Mouse (Mus musculus) right cerebral cortex, postnatal 14 days (tissue): ENCODE results near the gene Zbtb22.
"Not testable (repeated sequence)": the region's sequence is repeated elsewhere in the genome, so short reads cannot be mapped to it uniquely, and the experiment has no call there.

Experiments
- DNase-seq: peaks from one replicate; pipeline ENCODE4 v3.0.0; 2022

Zbtb22 gene

GRCm38 (mm10) chr17:33904835-33905234 lies 10.9 kb upstream of the Zbtb22 start, which contains the start of gene Platr17:
Gene Platr17, plus strand, starts transcription at chr17:33905135.
- DNase-seq = not testable (repeated sequence)

DNA sequence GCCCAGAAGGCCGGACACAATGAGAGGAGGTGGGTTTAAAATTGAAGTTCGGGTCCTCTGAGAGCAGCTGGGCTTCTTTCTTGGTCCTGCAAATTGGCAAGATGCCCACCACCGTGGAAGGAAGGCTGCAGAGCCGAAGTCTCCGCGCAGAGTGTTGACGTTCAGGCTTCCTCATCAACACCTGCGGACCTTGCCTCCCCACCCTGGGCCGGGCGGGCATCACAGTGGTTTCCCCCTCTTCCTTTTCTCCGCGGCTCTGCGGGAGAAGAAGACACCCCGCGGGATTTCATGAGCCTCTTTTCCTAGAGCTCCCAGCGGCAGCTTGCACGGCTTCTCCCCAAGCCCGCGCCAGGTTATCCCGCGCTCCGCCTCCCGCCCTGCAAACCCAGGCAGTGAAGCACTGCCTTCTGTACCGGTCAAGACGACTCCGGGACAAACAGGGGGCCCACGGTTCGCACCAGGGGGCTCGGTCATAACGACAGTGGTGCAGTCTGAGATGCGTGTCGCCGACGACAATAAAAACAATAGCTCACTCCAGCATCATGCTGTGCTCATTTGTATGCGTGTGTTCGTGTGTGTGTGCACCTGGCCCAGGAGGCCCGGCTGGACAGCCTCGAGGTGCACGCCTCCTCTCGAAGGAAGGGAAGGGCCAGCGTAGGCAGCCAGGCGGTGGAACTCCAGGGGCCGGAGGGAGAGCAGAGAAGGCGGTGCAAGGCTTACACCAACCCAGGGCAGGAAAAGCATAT lies 7.2 kb upstream of the Zbtb22 start:
- DNase-seq = peak; percentile 73

DNA sequence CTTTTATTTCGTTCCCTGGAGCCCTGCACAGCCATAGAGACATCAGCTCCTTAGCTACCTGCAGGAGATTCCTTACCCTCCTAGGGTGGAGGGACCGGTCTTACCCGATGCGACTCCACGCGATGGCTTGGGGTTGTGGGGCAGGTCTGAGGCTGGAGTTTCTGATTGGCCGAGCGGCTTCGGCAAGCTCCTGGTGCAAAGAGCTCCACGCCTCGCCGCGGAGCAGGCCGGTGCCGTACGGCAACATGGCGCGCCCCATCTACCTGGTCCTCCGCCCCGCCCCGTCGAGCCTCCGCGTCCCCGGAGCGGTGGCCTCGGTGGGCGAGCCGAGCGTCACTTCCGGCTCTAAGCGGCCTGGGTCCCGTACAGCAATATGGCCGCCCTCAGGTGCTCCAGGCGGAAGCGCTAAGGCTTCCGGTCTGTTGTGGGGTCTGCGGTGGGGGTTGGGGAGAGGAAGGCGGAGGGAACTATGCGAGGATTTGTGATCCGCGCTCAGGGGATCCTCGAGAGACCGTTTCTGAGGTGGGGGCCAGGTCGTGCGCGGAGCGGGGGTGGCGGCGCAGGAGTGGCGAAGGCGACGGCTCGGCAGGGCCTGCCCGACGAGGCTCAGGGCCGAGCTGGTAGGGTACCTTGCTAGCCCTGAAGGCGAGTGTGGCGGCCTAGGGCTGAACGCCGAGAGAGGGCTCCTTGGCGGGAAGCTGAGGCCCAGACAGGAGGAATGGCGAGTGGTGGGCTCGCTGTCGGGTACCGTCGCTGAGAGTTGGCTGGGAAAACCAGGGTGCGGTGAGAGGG lies 6.4 kb upstream of the Zbtb22 start, which contains the start of gene Daxx:
Gene Daxx, plus strand, starts transcription at position 338 of the 792 bp plus-strand sequence.
- peak; percentile 98 for DNase-seq

DNA sequence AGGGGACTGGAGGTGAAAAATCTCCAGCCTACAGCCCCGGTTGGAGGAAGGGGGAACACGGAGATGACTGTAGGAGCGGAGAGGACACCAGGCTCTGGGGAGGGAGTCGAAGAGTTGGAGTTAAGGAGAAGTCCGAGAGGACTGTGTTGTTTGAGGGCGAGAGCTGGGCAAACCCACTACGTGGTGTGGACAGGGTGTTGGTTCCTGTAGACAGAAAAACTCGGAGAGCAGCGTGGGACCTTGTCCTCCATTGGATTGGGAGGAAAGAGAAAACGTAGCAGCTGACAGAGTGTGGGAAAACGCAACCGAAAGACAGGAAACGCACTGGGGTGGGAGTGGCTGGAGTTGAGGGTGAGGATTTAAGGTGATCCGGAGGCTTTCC lies 5.8 kb upstream of the Zbtb22 start:
- DNase-seq = no peak

- no peak for DNase-seq
Measured at GRCm38 (mm10) chr17:33910346-33911051, 5.2 kb upstream of the Zbtb22 start.

DNA sequence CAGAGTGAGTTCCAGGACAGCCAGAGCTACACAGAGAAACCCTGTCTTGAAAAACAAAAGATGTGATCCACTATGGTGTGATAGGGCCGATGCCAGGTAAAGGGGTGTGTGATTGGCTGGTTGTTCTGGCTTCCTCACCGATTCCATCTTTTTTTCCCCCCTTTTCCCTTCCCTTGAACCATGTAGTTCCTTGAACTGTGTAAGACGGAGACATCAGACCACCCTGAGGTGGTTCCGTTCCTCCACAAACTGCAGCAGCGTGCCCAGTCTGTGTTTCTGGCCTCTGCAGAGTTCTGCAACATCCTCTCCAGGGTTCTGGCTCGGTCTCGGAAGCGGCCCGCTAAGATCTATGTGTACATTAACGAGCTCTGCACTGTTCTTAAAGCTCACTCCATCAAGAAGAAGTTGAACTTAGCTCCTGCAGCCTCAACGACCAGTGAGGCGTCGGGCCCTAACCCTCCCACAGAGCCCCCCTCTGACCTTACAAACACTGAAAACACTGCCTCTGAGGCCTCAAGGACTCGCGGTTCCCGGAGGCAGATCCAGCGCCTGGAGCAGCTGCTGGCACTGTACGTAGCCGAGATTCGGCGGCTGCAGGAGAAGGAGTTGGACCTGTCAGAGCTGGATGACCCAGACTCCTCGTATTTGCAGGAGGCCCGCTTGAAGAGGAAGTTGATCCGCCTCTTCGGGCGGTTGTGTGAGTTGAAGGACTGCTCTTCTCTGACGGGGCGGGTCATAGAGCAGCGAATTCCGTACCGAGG lies 4.5 kb upstream of the Zbtb22 start:
- no peak for DNase-seq

GRCm38 (mm10) chr17:33911813-33912414 lies 3.8 kb upstream of the Zbtb22 start:
- DNase-seq = no peak

- no peak for DNase-seq
Measured at GRCm38 (mm10) chr17:33913264-33913663, 2.4 kb upstream of the Zbtb22 start.

GRCm38 (mm10) chr17:33913905-33914304 lies 1.8 kb upstream of the Zbtb22 start:
- DNase-seq = no peak

GRCm38 (mm10) chr17:33914969-33915391 lies 724 bp upstream of the Zbtb22 start:
- DNase-seq = no peak

- no peak for DNase-seq
Measured at GRCm38 (mm10) chr17:33916294-33916693, 590 bp downstream of the Zbtb22 start.

DNA sequence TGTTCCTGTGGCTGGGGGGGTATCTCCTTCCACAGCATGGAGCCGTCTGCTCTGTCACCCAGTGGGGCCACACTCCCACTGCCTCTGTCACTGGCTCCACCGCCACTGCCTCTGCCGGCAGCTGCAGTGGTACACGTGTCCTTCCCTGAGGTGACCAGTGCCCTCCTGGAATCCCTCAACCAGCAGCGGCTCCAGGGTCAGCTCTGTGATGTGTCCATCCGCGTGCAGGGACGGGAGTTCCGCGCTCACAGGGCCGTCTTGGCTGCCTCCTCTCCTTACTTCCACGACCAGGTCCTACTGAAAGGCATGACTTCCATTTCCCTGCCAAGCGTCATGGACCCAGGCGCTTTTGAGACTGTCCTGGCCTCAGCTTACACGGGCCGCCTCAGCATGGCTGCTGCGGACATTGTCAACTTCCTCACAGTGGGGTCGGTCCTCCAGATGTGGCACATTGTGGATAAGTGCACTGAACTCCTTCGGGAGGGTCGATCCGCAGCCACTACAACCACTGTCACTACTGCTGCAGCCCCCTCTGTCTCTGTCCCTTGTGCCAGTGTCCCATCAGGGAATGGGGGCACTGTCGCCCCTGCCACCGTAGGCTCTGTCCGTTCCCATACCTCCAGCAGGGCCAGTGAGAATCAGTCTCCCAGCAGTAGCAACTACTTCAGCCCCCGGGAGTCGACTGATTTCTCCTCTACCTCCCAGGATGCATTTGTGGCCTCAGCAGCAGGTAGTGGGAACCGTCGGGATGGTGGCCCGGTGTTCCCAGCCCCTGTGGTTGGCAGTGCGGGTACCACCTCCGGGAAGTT lies 1.3 kb downstream of the Zbtb22 start:
- DNase-seq = no peak

GRCm38 (mm10) chr17:33917656-33918292 lies 2.1 kb downstream of the Zbtb22 start:
- DNase-seq = no peak

GRCm38 (mm10) chr17:33918293-33919203 lies 2.8 kb downstream of the Zbtb22 start:
- DNase-seq = no peak

- peak; percentile 48 for DNase-seq
Measured at GRCm38 (mm10) chr17:33919351-33920281, 3.9 kb downstream of the Zbtb22 start.

DNA sequence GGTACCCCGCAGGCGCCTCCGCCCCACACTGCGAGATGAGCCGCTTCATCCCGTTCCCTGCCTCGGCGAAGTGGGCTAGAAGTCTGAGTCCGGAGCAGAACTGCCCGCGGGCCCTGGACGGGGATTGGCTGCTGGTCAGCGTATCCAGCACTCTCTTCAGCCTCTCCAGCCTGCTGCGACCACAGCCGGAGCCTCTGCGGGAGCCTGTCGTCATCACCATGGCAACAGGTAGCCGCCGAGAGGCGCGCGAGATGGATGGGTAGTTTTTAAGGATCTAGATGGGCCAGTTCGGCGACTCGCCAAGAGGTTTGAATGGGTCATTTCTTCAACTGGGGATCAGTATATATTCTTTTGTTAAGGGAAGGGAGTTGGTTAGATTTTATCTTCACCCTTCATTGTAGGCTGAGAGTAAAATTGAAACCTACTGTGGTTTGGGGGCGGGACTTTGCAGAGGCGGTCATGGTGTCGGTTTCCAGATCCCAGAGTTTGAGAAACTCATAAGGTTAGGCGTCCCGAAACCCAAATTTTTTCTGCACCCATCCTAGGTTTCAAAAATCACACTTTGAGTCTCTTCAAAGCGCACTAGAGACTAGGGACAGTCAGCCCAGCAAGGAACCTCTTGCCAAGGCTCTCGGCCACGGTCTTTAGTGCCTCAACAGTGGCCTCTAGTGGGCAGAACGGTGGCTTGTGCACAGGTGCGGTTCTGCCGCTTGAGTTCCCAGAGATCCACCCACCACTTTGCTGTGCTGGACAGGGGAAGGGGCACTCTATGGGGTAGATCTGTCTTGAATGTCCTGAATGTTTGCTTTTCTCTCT lies 4.8 kb downstream of the Zbtb22 start:
- DNase-seq = peak; percentile 80

GRCm38 (mm10) chr17:33921361-33921760 lies 5.7 kb downstream of the Zbtb22 start:
- DNase-seq = no peak
